Mouse (Mus musculus) forebrain, embryonic 15.5 days (tissue): Measurements from ENCODE around the gene Ptma. TPM values are rescaled to one million over a fixed set of nuclear protein-coding genes. Genes with fewer than 3 reads are reported as not detected.

Source experiments
- ATAC-seq: fragments of 200-750 bp; cut with Nextera tagmentation; replicated peaks from 2 replicates; pipeline ENCODE4 v1.8.0; 2017; ENCODE audit warnings: mild to moderate bottlenecking, moderate TSS enrichment, moderate library complexity
- H3K27ac ChIP-seq: fragments of 300-500 bp; sonication (generic); replicated peaks from 2 replicates; pipeline ENCODE4 v1.5.1; 2015; ENCODE audit warnings: mild to moderate bottlenecking, inconsistent platforms
- H3K27me3 ChIP-seq: fragments of 300-500 bp; sonication (generic); 2 replicates; pipeline ENCODE4 v1.6.1; 2015; ENCODE audit warnings: inconsistent platforms
- H3K36me3 ChIP-seq: fragments of 300-500 bp; sonication (generic); 2 replicates; pipeline ENCODE4 v1.6.1; 2015; ENCODE audit warnings: mild to moderate bottlenecking, inconsistent platforms
- H3K4me1 ChIP-seq: fragments of 300-500 bp; sonication (generic); 2 replicates; pipeline ENCODE4 v1.6.1; 2015; ENCODE audit warnings: inconsistent platforms
- H3K4me2 ChIP-seq: fragments of 300-500 bp; sonication (generic); replicated peaks from 2 replicates; pipeline ENCODE4 v1.6.1; 2015; ENCODE audit warnings: mild to moderate bottlenecking, inconsistent platforms
- H3K4me3 ChIP-seq: fragments of 300-500 bp; sonication (generic); 2 replicates; pipeline ENCODE4 v1.5.1; 2015; ENCODE audit warnings: mild to moderate bottlenecking, inconsistent platforms
- H3K9ac ChIP-seq: fragments of 300-500 bp; sonication (generic); replicated peaks from 2 replicates; pipeline ENCODE4 v1.6.1; 2015; ENCODE audit warnings: mild to moderate bottlenecking, inconsistent platforms
- H3K9me3 ChIP-seq: fragments of 300-500 bp; sonication (generic); 2 replicates; pipeline ENCODE4 v1.6.1; 2016; ENCODE audit warnings: inconsistent platforms
- WGBS: fragments of 180-500 bp; shearing (Covaris S2); methylation state at CpG from one replicate; pipeline ENCODE4 v1.1.7; 2015; ENCODE audit warnings: mixed read lengths; 5-methylcytosine and 5-hydroxymethylcytosine counted together
- polyA plus RNA-seq: library from polyadenylated mRNA; unstranded; fragments of >200 nt; fragmentation: Nextera tagmentation; extraction: Ambion mirVana; gene quantifications from 2 replicates; pipeline ENCODE4 v1.2.1, GENCODE M21; 2015

Ptma gene
- polyA plus RNA-seq, 1 experiment from 2014 or later, result 2,368 TPM

GRCm38 (mm10) chr1:86524619-86525498 is 1.7 kb upstream of the Ptma start:
- 2% methylated on average over 53 of the region's 53 CpGs for WGBS
- H3K9me3 ChIP-seq, result no peaks in the 10 kb centered on the region
- peak overlapping the region; percentile 93 for H3K4me2 ChIP-seq
- H3K4me1 ChIP-seq, result peaks cover 25% of the 10 kb centered on the region
- H3K36me3 ChIP-seq, result 0 out of 2 replicates have a peak, but pooled peaks cover 5% of the 10 kb centered on the region
- H3K27ac ChIP-seq, result peak overlapping the region; percentile 100
- no peaks in the 10 kb centered on the region for H3K27me3 ChIP-seq
- peak overlapping the region; percentile 92 for H3K4me3 ChIP-seq
- H3K9ac ChIP-seq, result peak overlapping the region; percentile 77
- ATAC-seq, result peak; percentile 79

GRCm38 (mm10) chr1:86525499-86526115 is 919 bp upstream of the Ptma start:
- under 1% methylated on average over 43 of the region's 44 CpGs for WGBS
- peak overlapping the region; percentile 77 for H3K9ac ChIP-seq
- peaks cover 6% of the 10 kb centered on the region; the same call in 1 of the 2 replicates for H3K36me3 ChIP-seq

GRCm38 (mm10) chr1:86526789-86527598 is 468 bp downstream of the Ptma start:
- Histone ChIP-seq H3K9me3 (no peaks in the 10 kb centered on the region), H3K36me3 (peaks cover 18% of the 10 kb centered on the region), H3K4me1 (peaks cover 40% of the 10 kb centered on the region), H3K27me3 (no peaks in the 10 kb centered on the region), H3K9ac (peak overlapping the region; percentile 99), H3K27ac (peak overlapping the region; percentile 96), H3K4me3 (peak overlapping the region; percentile 92), H3K4me2 (peak overlapping the region; percentile 90)
- WGBS, result under 1% methylated on average over 111 of the region's 111 CpGs
- peak; percentile 1; the same call in 1 of the 2 replicates for ATAC-seq

More at GRCm38 (mm10) chr1:86525499-86526115, 919 bp upstream of the Ptma start:
- H3K4me3 ChIP-seq, result peak overlapping the region; percentile 92
- H3K27ac ChIP-seq, result peak overlapping the region; percentile 100
- peaks cover 26% of the 10 kb centered on the region for H3K4me1 ChIP-seq
- H3K4me2 ChIP-seq, result peak overlapping the region; percentile 93
- no peaks in the 10 kb centered on the region for H3K9me3 ChIP-seq
- H3K27me3 ChIP-seq, result no peaks in the 10 kb centered on the region
- peak; percentile 21 for ATAC-seq

DNA sequence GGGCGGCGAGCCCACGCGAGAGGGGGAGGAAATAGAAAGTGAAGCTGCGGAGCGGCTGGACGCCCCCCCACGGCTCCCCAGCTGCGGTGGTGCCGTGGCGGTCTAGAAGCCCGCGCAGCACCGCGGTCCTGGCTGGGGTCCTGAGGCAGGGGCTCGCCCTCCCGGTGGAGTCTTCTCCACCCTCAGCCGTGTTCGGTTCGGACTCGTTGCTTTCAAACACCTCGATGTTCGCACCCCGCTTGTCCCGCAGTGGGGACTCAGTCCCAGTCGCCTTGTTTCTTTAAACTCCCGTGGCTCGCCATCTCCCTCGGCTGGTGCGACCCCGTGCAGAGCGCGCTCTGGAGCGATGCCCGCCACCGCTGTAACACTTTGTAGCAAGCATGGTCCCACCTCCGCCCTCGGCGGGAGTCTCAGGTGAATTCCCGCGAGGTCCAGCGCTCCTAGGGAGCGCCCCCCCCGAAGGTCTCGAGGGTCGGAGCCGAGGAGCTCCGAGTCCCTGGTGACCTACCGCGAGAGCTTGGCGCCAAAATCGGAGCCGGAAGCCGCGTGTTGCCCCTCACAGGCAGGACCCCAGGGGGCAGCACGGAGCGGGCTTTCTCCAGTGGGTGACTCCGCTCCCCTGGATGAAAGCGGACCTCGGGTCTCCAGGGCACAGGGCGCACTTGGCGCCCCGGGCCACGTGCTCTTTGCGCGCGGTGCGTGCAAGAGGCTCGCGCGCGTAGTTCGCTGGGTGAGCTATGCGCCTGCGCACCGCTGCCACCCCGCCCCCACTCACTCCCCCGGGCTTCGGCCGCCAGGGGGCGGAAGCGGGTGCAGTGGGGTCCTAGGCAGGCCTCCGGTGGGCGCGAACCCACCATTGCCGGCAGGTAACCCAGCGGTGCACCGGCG is 1.3 kb downstream of the Ptma start:
- peaks cover 43% of the 10 kb centered on the region for H3K4me1 ChIP-seq
- peak overlapping the region; percentile 96 for H3K27ac ChIP-seq
- peaks cover 18% of the 10 kb centered on the region for H3K36me3 ChIP-seq
- under 1% methylated on average over 88 of the region's 89 CpGs for WGBS
- peak overlapping the region; percentile 92 for H3K4me3 ChIP-seq
- no peaks in the 10 kb centered on the region for H3K27me3 ChIP-seq
- 0 out of 2 replicates have a peak, but pooled peaks have one; percentile 1 for ATAC-seq
- no peaks in the 10 kb centered on the region for H3K9me3 ChIP-seq
- H3K9ac ChIP-seq, result peak overlapping the region; percentile 99
- peak overlapping the region; percentile 90 for H3K4me2 ChIP-seq

DNA sequence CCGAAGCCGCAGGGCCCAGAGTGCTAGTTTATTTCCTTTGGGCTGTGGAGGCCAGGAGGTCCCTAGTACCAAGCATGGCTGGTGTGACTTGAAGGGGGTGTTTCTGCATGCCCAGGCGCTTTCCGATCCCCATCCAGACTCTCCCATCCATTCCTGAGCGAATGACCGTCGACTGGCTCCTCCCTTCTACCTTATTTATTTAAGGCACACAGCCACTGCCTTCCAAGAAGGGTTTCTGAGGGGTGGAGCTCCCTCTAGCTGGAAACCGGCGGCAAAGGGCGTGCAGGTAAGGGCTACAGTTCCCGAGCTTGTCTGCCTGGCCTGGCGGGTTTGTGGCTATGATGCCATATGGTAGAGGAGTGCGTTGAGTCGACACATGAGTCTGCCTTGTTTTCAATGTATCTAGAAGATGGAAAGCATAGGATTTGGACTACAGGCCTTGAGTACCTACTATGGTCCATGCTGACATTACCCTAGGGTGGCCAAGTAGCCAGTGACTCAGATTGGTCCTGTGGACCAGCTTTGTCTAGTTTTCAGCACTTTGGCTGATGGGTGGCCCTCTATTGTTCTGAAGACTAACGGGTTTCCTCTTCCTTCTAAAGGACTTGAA is 2.1 kb downstream of the Ptma start:
- under 1% methylated on average over 15 of the region's 15 CpGs for WGBS
- no peak for ATAC-seq
- Histone ChIP-seq H3K27ac (peak overlapping the region; percentile 96), H3K4me2 (peak overlapping the region; percentile 90), H3K4me1 (peaks cover 48% of the 10 kb centered on the region), H3K27me3 (no peaks in the 10 kb centered on the region), H3K9ac (peak overlapping the region; percentile 99), H3K4me3 (peak overlapping the region; percentile 92), H3K9me3 (no peaks in the 10 kb centered on the region), H3K36me3 (peaks cover 24% of the 10 kb centered on the region)

GRCm38 (mm10) chr1:86529590-86529989 is 3.1 kb downstream of the Ptma start:
- ATAC-seq, result no peak
- 28% methylated on average over 4 of the region's 4 CpGs for WGBS
- Histone ChIP-seq H3K36me3 (peaks cover 26% of the 10 kb centered on the region), H3K27me3 (no peaks in the 10 kb centered on the region), H3K9ac (peak overlapping the region; percentile 99), H3K9me3 (no peaks in the 10 kb centered on the region), H3K4me1 (peaks cover 41% of the 10 kb centered on the region), H3K4me2 (peak overlapping the region; percentile 90), H3K27ac (no peak overlapping the region), H3K4me3 (peak overlapping the region; percentile 92)

- peaks cover 26% of the 10 kb centered on the region for H3K36me3 ChIP-seq
- H3K9me3 ChIP-seq, result no peaks in the 10 kb centered on the region
- peak overlapping the region; percentile 17; the same call in 1 of the 2 replicates for H3K4me3 ChIP-seq
- peaks cover 36% of the 10 kb centered on the region for H3K4me1 ChIP-seq
- ATAC-seq, result no peak
- WGBS, result 10% methylated on average over 4 of the region's 4 CpGs
- H3K4me2 ChIP-seq, result peak overlapping the region; percentile 29; the same call in 1 of the 2 replicates
- H3K27ac ChIP-seq, result peak overlapping the region; percentile 70
- H3K9ac ChIP-seq, result no peak overlapping the region
- H3K27me3 ChIP-seq, result no peaks in the 10 kb centered on the region
Measured at GRCm38 (mm10) chr1:86530871-86531546, 4.5 kb downstream of the Ptma start.

DNA sequence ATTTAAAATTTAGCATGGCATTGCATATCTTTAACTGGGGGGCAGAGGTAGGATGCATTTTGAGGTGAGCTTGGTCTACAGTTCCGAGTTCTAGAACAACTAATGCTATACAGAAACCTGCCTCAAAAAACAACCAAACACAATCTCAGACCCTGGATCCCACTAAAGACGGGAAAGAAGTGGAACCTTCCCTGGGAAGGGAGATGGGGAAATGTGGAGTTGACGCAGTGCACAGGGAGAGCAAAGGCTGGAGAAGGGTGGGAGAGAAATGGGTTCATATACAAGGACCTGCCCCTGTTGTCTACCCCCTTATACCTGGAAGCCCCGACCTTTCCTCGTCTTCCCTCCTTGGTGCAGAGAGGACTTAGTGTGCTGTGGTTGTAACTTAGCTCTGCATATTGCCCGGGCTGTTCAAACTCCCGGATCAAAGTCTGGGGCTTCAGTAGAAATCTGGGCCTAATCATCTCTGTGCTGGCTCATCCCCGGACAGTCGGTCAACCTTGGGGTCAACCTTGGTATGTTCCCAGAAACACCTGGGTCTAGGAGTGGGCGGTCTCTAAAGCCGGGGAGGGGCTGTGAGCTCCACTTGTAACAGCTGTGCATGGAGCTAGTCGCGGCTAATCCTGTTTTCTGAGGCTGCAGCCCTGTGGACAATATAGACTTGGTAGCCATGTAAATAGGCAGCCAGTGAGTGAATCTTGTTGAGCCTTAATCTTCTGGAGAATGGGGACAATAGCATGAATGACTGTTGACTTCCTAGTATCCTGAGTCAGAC is 5.2 kb downstream of the Ptma start:
- Histone ChIP-seq H3K9ac (peak overlapping the region; percentile 16; the same call in 1 of the 2 replicates), H3K27ac (peak overlapping the region; percentile 70), H3K27me3 (no peaks in the 10 kb centered on the region), H3K4me1 (peaks cover 36% of the 10 kb centered on the region), H3K36me3 (peaks cover 26% of the 10 kb centered on the region), H3K4me3 (peak overlapping the region; percentile 17), H3K9me3 (no peaks in the 10 kb centered on the region), H3K4me2 (peak overlapping the region; percentile 29)
- peak; percentile 20; the same call in 1 of the 2 replicates for ATAC-seq
- WGBS, result 4% methylated on average over 13 of the region's 13 CpGs

DNA sequence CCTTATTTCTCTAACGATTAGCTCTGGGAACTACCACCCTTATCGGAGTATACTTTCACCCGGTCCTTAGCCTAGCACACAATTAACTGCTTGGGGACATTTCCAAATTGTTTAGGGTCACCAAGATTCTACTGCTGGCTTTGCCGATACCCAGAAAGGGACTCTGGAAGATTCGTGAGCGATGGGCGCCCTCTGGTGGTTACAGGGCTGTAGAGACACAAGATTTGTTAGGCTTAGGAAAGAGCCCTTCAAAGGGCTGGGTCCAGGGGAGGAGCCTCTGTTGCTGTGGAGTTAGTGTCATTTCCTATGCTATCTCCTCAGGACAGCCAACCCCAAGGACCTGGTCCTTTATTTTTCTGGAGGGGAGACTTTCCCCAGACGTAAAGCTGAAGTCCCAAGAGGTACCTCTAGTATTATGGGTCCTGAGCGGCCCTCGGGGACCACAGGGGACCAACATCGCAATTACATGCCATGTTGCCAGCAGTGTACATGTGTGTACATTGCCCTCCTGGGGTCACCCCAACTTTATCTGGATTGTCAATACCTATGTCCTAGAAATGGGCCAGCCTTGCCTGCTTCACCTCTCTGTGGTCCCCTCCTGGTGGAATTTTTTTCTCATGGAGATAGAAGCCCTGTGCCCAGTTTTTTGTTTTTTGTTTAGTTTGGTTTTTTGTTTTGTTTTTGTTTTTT is 6.0 kb downstream of the Ptma start:
- Histone ChIP-seq H3K4me3 (peak overlapping the region; percentile 17), H3K27ac (peak overlapping the region; percentile 70), H3K36me3 (peaks cover 26% of the 10 kb centered on the region), H3K9me3 (no peaks in the 10 kb centered on the region), H3K9ac (0 out of 2 replicates have a peak overlapping the region, but pooled peaks have one; percentile 16), H3K4me1 (peaks cover 36% of the 10 kb centered on the region), H3K27me3 (no peaks in the 10 kb centered on the region), H3K4me2 (peak overlapping the region; percentile 29)
- WGBS, result 25% methylated on average over 11 of the region's 11 CpGs
- ATAC-seq, result peak; percentile 51
